Mouse (Mus musculus): Measurements from ENCODE around the gene Eif4g2. TPM values are rescaled to one million over a fixed set of nuclear protein-coding genes. Genes with fewer than 3 reads are reported as not detected.

The Eif4g2 gene
- total RNA-seq (2012; rRNA removed): 494 and 627 TPM in 2 replicates

DNA sequence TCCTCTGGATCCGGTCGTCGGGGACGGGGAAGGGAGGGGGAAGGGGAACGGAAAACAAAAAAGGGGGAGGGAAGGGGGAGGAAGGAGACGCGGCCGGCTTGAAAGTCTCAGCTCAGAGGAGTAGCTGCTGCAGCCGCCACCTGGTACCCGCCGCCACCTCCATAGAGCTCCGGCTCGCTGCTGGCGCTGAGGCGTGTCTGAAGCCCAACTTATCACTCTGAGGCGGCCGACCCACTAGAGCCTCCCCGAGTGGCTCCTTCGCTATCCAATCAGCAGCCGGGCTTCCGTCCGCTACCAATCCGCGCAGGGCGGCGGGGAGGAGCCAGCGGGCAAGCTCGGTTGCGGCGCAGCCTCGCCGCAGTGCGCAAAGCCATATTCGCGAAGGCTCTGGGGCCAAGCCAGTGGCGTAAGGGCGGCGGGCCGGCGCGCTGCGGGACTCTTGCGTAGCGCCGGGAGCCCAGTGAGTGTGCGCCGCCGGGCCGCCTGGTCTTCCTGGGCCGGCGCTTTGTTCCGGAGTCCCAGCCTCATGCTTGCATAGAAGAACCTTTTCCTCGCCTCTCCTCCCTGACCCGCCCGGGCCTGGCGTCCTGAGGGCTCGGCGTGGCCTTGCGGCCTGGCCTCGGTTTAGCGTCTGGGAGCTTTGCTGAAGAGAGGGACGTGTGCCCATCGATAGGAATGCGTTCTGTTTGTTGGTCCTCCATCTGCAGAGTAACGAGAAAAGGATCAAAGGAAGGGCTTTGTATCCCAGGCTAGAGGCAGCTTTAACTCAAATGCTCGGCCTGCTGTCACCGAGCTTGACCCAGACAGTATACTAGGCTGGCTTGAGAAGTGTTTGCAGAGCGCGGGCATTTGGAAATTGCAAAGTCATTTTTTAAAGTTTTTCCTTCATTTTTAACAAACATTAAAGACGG lies at the start of gene Eif4g2:
Eif4g2 (minus strand) TSS at position 209 of the 911 bp plus-strand sequence.
- in situ Hi-C loops (cut with MboI; ENCODE audit: low sequenced_read_pairs in 2 of 2, unreplicated experiment in 2 of 2): no loop called here
- peak; percentile 40; the same call in 1 of the 2 replicates for TF ChIP-seq HCFC1 (IDR thresholded peaks at IDR 0.05; ENCODE audit: borderline replicate concordance, insufficient read depth, low read length)
- TF ChIP-seq ZC3H11A (IDR thresholded peaks at IDR 0.05; ENCODE audit: borderline replicate concordance, low read depth, low read length): no peak
- Histone ChIP-seq H3K9ac (ENCODE audit: insufficient read depth, low read depth, low read length, poor library complexity, severe bottlenecking) (peak within 1 kb of the TSS; percentile 100), H3K36me3 (ENCODE audit: control insufficient read depth, insufficient read depth, low read length, poor library complexity, severe bottlenecking) (peaks cover 27% of the 10 kb centered on the region), H3K27ac (ENCODE audit: insufficient read depth, low read depth, low read length, poor library complexity, severe bottlenecking) (peak within 1 kb of the TSS; percentile 90), H3K4me1 (ENCODE audit: control insufficient read depth in 2 of 2, insufficient read depth in 2 of 2, low read length in 2 of 2, poor library complexity in 1 of 2) (peaks cover 0 to 6% of the 10 kb centered on the region in 2 experiments; a peak in 1 of 4 replicates), H3K9me3 (ENCODE audit: control insufficient read depth, insufficient read depth, low read depth, low read length) (no peaks in the 10 kb centered on the region), H3K4me3 (ENCODE audit: insufficient read depth in 1 of 2, low read depth in 1 of 2, low read length in 2 of 2, poor library complexity in 1 of 2, severe bottlenecking in 1 of 2) (peak within 1 kb of the TSS; percentile 72 to 99)
- DNase-seq (ENCODE audit: low read depth, low spot score): peak; percentile 92

GRCm38 (mm10) chr7:111132596-111132995 lies 49.8 kb upstream of the Eif4g2 start:
- H3K27ac ChIP-seq (ENCODE audit: insufficient read depth, low read depth, low read length, poor library complexity, severe bottlenecking): no peak overlapping the region

GRCm38 (mm10) chr7:111126636-111127395 lies 44.0 kb upstream of the Eif4g2 start:
- H3K9ac ChIP-seq (ENCODE audit: insufficient read depth, low read depth, low read length, poor library complexity, severe bottlenecking): no peak overlapping the region
- no peaks in the 10 kb centered on the region for H3K9me3 ChIP-seq (ENCODE audit: control insufficient read depth, insufficient read depth, low read depth, low read length)
- in situ Hi-C loops (cut with MboI; ENCODE audit: low sequenced_read_pairs in 2 of 2, unreplicated experiment in 2 of 2): no loop called here
- peaks cover 0 to 2% of the 10 kb centered on the region in 2 experiments; a peak in 2 of 4 replicates for H3K4me1 ChIP-seq (ENCODE audit: control insufficient read depth in 2 of 2, insufficient read depth in 2 of 2, low read length in 2 of 2, poor library complexity in 1 of 2)
- no peak for TF ChIP-seq ZNF384 (IDR thresholded peaks at IDR 0.05; ENCODE audit: low read depth, low read length)
- TF ChIP-seq MAFK (IDR thresholded peaks at IDR 0.05; ENCODE audit: insufficient read depth, low read depth, low read length): no peak
- TF ChIP-seq HCFC1 (IDR thresholded peaks at IDR 0.05; ENCODE audit: borderline replicate concordance, insufficient read depth, low read length): no peak
- TF ChIP-seq CHD2 (IDR thresholded peaks at IDR 0.05; ENCODE audit: low read depth, low read length): no peak
- TF ChIP-seq ZC3H11A (IDR thresholded peaks at IDR 0.05; ENCODE audit: borderline replicate concordance, low read depth, low read length): no peak
- H3K4me3 ChIP-seq (ENCODE audit: insufficient read depth in 1 of 2, low read depth in 1 of 2, low read length in 2 of 2, poor library complexity in 1 of 2, severe bottlenecking in 1 of 2): no peak overlapping the region
- DNase-seq (ENCODE audit: low read depth, low spot score): no peak
- no peak overlapping the region for H3K27ac ChIP-seq (ENCODE audit: insufficient read depth, low read depth, low read length, poor library complexity, severe bottlenecking)
- H3K36me3 ChIP-seq (ENCODE audit: control insufficient read depth, insufficient read depth, low read length, poor library complexity, severe bottlenecking): no peaks in the 10 kb centered on the region

More at GRCm38 (mm10) chr7:111132596-111132995, 49.8 kb upstream of the Eif4g2 start:
- Histone ChIP-seq H3K9ac (ENCODE audit: insufficient read depth, low read depth, low read length, poor library complexity, severe bottlenecking) (no peak overlapping the region), H3K36me3 (ENCODE audit: control insufficient read depth, insufficient read depth, low read length, poor library complexity, severe bottlenecking) (no peaks in the 10 kb centered on the region), H3K4me1 (ENCODE audit: control insufficient read depth in 2 of 2, insufficient read depth in 2 of 2, low read length in 2 of 2, poor library complexity in 1 of 2) (no peaks in the 10 kb centered on the region), H3K4me3 (ENCODE audit: insufficient read depth in 1 of 2, low read depth in 1 of 2, low read length in 2 of 2, poor library complexity in 1 of 2, severe bottlenecking in 1 of 2) (no peak overlapping the region), H3K9me3 (ENCODE audit: control insufficient read depth, insufficient read depth, low read depth, low read length) (no peaks in the 10 kb centered on the region)
- DNase-seq (ENCODE audit: low read depth, low spot score): no peak
- TF ChIP-seq HCFC1 (IDR thresholded peaks at IDR 0.05; ENCODE audit: borderline replicate concordance, insufficient read depth, low read length) (no peak), ZC3H11A (IDR thresholded peaks at IDR 0.05; ENCODE audit: borderline replicate concordance, low read depth, low read length) (no peak), MAFK (IDR thresholded peaks at IDR 0.05; ENCODE audit: insufficient read depth, low read depth, low read length) (no peak), ZNF384 (IDR thresholded peaks at IDR 0.05; ENCODE audit: low read depth, low read length) (no peak)
- in situ Hi-C loops (cut with MboI; ENCODE audit: low sequenced_read_pairs in 2 of 2, unreplicated experiment in 2 of 2): no loop called here

DNA sequence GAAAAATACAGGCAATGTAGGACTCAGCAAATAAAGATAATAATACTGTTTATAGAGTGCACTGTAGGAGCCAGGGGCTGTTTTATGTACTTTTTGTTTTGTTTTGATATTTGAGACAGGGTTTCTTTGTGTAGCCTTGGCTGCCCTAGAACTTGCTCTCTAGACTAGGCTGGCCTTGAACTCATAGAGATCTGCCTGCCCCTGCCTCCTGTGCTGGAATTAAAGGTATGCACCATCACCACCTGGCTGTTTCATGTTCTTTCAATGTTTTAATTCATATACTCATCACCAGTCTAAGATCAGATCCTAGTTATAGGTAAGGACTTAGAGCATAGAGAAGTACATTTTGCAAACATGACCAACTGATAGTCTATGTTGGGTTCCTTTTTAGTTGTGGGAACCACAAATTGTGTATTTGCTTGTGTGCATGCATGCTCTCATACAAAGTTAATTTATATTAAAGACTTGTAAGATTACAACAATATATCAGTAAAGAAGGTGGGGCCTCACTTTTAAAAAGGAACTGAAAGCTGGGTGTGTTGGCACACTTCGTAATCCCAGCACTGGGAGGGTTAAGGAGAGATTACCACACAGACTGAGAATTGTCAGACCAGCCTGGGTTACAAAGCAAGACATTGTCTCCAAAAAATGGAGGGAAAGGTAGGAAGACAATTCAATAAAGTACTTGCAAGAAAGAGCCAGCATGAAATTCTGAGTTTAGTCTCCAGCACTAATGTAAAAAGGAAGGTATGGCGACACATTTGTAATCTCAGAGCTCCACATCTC lies 41.1 kb upstream of the Eif4g2 start:
- no peak overlapping the region for H3K9ac ChIP-seq (ENCODE audit: insufficient read depth, low read depth, low read length, poor library complexity, severe bottlenecking)
- no peak overlapping the region for H3K4me3 ChIP-seq (ENCODE audit: insufficient read depth in 1 of 2, low read depth in 1 of 2, low read length in 2 of 2, poor library complexity in 1 of 2, severe bottlenecking in 1 of 2)
- in situ Hi-C loops (cut with MboI; ENCODE audit: low sequenced_read_pairs in 2 of 2, unreplicated experiment in 2 of 2): no loop called here
- TF ChIP-seq ZNF384 (IDR thresholded peaks at IDR 0.05; ENCODE audit: low read depth, low read length) (no peak), CHD2 (IDR thresholded peaks at IDR 0.05; ENCODE audit: low read depth, low read length) (no peak), HCFC1 (IDR thresholded peaks at IDR 0.05; ENCODE audit: borderline replicate concordance, insufficient read depth, low read length) (no peak), MAFK (IDR thresholded peaks at IDR 0.05; ENCODE audit: insufficient read depth, low read depth, low read length) (no peak), ZC3H11A (IDR thresholded peaks at IDR 0.05; ENCODE audit: borderline replicate concordance, low read depth, low read length) (no peak)
- DNase-seq (ENCODE audit: low read depth, low spot score): no peak
- no peak overlapping the region for H3K27ac ChIP-seq (ENCODE audit: insufficient read depth, low read depth, low read length, poor library complexity, severe bottlenecking)
- H3K9me3 ChIP-seq (ENCODE audit: control insufficient read depth, insufficient read depth, low read depth, low read length): no peaks in the 10 kb centered on the region
- H3K36me3 ChIP-seq (ENCODE audit: control insufficient read depth, insufficient read depth, low read length, poor library complexity, severe bottlenecking): no peaks in the 10 kb centered on the region
- peaks cover 0 to 3% of the 10 kb centered on the region in 2 experiments; a peak in 2 of 4 replicates for H3K4me1 ChIP-seq (ENCODE audit: control insufficient read depth in 2 of 2, insufficient read depth in 2 of 2, low read length in 2 of 2, poor library complexity in 1 of 2)

Measured in ES-E14 (cell line).